Mouse (Mus musculus) heart, adult 18-20 months (tissue): Measurements from ENCODE around the gene Cldn7. TPM values are rescaled to one million over a fixed set of nuclear protein-coding genes. Genes with fewer than 3 reads are reported as not detected.

Source experiments
- DNase-seq, 2 experiments: peaks; one replicate each; pipeline ENCODE4 v3.0.0; 2021 to 2022; ENCODE audit warnings: mixed read lengths in 1 of 2
- total RNA-seq, 2 experiments: library from RNA; stranded (reverse); gene quantifications; 2 replicates each; pipeline ENCODE4 v1.2.3; 2021

Gene Cldn7
- total RNA-seq, 2 experiments from 2014 or later: 1.3 TPM; not detected in 1

GRCm38 (mm10) chr11:69933066-69933465 lies 31.5 kb upstream of the Cldn7 start:
- DNase-seq: no peak

DNA sequence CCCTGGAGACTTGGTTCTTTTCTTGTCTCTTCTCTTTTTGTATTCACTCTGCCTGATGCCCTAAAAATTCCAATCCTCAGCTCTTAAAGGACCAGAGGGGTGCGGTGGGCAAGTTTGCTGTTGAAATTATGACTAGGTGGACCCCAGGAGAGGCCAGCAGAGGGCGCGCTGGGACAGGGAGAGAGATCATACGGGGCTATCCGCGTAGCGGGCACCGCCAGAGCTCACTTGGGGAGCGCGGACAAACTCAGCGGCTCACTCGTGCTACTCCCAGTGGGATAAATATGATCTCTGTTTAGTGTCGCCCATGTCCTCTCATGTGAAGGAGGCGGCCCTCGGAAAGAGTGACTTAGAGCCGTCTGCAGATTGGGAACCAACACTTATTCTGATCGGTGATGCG lies 30.4 kb upstream of the Cldn7 start:
- DNase-seq: peak; percentile 91 to 99

DNA sequence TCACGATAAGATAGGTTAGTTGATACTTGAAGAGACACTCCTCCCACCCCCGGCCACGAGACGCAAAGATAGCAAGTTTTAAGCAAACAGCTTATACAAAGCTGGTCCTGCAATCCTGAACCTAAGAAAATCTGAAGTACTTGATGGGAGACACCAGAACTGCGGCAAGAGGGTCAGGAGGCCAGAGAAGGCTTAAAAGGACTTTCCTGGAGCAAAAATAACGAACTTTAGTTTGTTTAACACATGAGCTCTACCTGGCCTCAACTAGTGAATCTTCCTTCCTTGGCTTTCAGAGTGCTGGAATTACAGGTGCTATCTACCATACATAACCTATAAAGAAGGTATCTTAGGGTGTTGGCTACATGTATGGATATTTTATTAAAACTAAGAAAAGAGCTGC lies 29.9 kb upstream of the Cldn7 start:
- DNase-seq: no peak

DNA sequence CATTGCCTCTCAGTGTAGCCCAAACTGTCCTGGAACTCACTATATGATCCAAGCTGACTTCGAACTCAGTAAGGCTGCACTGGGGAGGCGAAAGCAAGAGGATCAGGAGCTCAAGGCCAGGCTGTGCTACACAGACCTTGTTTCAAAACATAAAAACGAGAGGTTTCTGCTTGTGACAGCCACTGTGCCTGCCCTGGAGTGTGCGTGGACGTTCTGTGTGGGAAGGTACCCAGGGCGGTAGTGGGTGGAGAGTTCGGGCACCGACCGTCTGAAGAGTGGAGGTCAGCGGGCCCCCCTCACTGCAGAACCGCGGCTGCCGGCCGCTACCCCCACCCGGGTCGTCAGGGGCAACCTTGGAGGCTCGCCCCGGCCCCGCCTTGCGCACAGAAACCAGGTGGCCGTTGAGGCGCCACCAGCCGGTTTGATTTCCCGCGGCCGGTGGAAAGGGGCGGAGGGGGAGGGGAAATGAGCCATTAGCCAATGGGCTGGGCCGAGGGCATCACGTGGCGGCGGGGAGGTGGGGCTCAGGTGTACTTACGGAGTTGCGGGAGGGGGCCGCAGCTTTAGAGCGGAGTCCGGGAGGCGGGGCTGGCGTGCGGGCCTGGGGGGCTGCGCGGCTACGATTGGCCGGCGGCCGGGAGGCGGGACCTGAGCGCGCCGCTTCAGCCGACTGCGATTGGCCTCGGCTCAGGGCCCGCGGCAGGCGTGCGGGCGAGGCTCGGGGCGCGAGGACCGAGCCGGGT lies 29.3 kb upstream of the Cldn7 start, which contains the start of gene Ybx2:
Ybx2 (plus strand) TSS at position 660 of the 743 bp plus-strand sequence.
- DNase-seq: peak; percentile 89 to 91

DNA sequence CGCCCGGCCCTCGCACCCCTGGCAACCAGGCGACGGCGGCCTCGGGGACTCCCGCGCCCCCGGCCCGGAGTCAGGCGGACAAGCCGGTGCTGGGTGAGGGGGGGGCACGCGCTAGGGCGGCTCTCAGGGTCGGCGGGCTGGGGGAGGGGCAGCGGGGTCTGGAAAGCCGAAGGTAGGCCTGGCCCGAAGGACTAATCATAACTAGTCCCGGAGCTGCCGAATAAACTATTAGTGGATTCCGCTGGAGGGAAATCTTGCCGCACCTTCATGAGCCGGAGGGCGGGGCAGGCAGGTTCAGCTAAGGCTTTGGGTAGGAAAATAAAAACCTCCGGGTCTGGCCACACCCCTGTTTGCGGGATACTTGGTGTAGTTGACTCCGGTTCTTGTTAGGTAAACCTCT lies 28.4 kb upstream of the Cldn7 start:
- DNase-seq: no peak

DNA sequence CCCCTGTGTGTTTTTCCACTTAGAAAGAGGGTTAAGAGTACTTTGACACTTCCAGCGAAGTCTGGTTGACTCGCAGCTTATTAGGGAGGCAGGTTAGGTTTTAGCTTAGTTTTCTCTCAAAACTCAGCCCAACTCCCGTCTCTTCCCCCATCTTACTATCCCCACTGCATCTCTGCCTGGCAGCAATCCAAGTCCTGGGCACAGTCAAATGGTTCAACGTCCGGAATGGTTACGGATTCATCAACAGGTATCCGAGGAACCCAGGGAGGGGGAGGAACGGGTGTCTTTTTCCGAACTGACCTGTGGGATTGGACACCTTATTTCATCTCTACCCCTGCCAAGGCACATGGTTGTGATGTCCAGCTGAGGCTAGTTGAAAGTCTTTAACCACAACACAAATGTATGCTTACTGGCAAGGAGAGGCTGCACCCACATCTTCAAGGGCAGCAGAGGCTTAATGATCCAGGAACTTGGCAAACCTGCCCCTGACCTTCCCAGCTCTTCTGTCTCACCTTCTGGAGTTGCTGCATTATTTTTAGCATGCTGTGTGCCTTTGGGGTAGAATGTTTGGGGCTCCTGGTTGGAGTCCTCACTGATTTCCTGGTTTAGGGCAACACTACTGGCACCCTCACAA lies 27.7 kb upstream of the Cldn7 start:
- peak in 1 of 2 experiments; percentile 60 for DNase-seq

DNA sequence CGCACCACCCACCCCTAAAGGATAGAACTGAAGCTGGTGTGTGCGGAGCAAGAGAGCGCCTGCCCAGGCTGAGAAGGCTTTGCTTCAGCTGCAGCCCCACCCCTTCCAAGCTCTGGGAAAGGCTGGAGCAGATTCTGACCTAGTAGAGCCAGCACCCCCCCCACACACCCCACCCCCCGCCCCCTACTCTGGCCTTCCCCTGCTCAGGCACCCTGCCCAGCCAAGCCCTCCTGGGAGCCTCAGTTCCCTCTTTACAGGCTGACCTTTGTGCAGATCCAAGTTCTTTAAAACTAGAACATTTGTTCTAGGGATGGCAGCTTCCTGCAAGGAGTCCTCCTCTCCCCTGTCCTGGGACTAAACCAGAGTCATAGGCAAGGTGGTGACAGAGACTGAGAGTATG lies 27.2 kb upstream of the Cldn7 start:
- peak; percentile 71 to 76 for DNase-seq

DNA sequence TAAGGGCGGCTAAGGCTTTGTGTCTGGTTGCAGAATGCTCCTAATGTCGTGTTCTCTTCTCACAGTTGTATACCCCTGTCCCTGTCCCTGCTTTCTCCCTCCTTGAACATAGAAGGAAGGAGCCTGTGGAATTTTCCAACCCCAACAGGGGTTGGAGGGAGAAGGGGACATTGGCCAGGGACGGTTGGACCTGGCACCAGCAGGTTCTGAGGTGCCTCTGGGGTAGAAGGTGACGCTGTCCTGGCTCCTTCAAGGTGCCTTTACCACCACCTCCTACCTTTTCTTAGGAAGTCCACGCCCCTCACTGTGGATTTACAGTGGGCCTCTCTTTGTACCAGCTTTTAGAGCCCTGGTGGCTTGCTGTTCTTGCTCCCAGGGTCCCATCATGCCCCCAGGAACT lies 26.7 kb upstream of the Cldn7 start:
- no peak for DNase-seq

- no peak for DNase-seq
These were observed 26.1 kb upstream of the Cldn7 start for GRCm38 (mm10) chr11:69938401-69938979.

- peak; percentile 31 to 33 for DNase-seq
These were observed 25.4 kb upstream of the Cldn7 start for GRCm38 (mm10) chr11:69939181-69939580.

GRCm38 (mm10) chr11:69939731-69940130 lies 24.8 kb upstream of the Cldn7 start:
- DNase-seq: no peak

- peak in 1 of 2 experiments; percentile 21 for DNase-seq
These were observed 23.6 kb upstream of the Cldn7 start for GRCm38 (mm10) chr11:69940962-69941361.

- peak in 1 of 2 experiments; percentile 26 for DNase-seq
These were observed 19.4 kb upstream of the Cldn7 start for GRCm38 (mm10) chr11:69945216-69945615.

GRCm38 (mm10) chr11:69945997-69946891 lies 18.3 kb upstream of the Cldn7 start:
- DNase-seq: no peak

DNA sequence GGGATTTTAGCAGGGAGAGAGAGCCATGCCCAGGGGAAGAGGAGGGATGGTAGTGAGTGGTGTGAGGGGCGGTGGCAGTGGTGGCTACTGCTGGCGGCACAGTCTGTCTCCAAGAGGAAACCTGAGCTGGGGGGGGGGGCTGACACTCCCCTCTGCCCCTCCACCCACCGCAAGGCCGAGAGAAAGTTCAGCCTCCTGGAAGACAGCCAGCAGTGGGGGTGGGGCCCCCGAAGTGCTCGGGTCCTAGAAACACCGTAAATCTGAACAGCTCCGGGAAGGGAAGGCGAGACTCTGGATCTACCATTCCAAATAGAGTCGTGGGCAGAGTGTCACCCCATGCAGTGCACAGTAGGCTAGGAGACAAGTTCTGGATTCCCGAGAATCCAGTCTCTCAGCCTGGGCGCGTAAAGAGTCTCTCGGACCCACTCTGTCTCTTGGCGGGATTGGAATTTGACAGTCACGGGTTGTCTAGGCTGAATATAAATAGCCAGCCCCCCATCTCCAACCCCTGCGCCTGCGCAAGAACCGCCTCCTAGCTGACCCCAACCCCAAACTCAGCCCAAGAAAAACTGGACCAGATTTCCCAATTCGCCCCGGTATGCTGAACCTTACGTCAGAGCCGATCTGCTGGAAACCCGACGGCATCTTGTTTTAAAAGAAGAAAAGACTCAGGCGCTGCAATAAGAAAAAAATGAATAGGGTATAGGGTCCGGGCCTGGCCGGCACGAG lies 17.1 kb upstream of the Cldn7 start:
- DNase-seq: peak; percentile 66 to 83

DNA sequence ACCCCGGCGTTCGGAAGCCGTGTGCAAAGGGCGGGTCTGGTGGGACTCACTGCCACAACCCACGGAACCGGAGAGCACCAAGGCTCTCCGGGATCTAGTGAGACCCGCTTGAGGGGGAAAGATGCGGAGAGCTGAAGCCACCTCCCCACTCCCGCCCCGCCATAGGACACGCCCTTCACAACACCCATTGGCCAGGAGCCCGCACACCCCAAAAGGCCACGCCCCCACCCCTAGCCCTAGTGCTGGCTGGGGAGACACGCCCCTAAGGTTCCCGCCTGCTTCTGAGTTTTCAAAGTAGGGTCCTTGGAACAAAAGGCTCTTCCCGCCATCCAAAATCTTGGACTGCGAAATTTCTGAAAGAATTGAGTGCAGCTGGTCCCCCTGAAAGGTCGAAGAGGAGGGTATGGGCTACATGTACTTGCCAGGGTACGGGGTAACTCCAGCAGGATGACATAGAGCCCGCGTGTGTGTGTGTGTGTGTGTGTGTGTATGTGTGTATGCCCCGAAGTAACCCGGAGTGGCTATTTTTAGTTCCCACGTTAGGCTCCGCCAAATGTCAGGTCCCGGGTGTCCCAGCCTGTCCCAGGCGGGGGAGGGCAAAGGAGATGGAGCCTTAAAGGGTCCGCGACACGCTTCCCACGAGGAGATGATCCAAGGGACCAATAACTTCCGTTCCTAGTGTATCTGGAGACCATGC lies 16.4 kb upstream of the Cldn7 start, which contains the start of gene Slc2a4:
Slc2a4 (minus strand) TSS at position 123 of the 697 bp plus-strand sequence.
- peak; percentile 94 for DNase-seq

- peak; percentile 90 to 96 for DNase-seq
These were observed 15.8 kb upstream of the Cldn7 start for GRCm38 (mm10) chr11:69948763-69949150.

- DNase-seq: no peak
These were observed 13.6 kb upstream of the Cldn7 start for GRCm38 (mm10) chr11:69950807-69951459.

DNA sequence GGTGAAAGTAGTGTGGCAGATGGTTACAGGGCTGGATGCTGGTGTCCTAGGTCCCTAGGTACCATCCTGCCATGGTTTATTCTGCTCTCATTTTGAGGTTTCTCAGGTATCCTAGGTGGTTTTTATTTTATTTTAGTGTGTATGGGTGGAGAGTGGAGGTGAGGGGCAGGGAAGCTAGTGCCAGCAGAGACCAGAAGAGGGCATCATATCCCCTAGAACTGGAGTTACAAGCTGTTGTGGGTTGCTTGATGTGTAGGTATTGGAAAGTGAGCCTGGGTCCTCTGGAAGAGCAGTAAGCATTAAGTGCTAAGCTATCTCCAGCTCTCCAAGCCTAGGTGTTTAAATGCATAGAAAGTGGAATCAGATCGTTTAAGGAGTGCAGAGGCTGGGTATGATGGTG lies 12.3 kb upstream of the Cldn7 start:
- DNase-seq: no peak

- DNase-seq: no peak
These were observed 11.2 kb upstream of the Cldn7 start for GRCm38 (mm10) chr11:69953267-69953915.
